Mouse (Mus musculus) spleen, postnatal 14 days (tissue): ENCODE data around the gene Fam227a.
A peak's percentile ranks its signal among the peaks of the same experiment; 100 is the strongest.
"Not testable (repeated sequence)": the region's sequence is repeated elsewhere in the genome, so short reads cannot be mapped to it uniquely, and the experiment has no call there.

ENCODE experiments used
- DNase-seq, 2 experiments: peaks; one replicate each; pipeline ENCODE4 v3.0.0; 2021 to 2022; ENCODE audit warnings: low spot score in 2 of 2

The Fam227a gene

DNA sequence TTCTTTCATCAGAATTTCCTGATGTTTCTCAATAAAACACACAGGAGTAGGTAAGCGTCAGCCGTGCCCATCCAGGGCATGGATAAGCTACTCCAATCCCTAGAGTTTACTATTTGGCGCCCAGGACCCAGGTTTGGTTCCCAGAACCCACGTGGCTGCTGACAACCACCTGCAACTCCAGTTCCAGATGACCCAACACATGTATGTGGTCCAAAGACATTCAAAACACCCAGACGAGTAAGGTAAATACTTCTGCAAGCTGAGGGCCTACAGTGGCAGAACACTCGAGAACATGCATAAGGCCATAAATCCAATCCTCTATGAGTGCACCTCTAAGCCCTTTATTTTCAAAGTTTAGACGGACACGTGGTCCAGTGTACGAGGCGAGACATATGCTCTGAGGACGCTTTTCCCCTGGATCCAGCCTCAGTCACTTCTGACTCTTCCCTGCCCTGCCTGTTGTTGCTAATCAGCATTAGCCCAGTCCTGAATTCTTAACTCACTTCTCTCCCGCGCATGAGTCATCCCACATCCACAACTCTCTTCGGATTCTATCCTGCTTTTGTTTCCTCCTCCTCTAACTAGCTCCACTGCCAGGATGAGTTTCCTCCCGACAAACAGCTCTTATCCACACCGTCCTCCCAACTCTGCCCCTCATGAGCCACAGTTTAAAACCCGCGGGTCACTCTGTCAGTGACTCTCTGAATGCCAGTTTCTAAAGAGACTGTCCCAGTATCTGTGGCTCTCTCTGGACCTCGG lies 25.1 kb upstream of the Fam227a start:
- no peak for DNase-seq

- no peak for DNase-seq
Observed at GRCm38 (mm10) chr15:79683146-79683545, 24.4 kb upstream of the Fam227a start.

DNA sequence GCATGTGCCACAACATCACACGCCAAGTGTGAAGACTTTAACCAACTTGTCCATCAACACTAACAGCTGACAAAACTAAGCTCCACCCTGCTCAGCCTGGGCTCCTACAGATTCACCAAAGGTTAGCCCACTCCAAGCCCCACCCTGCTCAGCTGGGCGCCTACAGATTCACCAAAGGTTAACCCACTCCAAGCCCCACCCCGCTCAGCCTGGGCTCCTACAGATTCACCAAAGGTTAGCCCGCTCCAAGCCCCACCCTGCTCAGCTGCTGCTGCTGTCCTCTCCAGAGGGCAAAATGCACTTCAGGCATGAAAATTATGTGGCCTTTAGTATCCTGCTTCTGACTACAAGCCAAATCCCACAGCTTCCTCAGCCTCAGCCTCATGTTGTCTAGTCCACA lies 23.2 kb upstream of the Fam227a start:
- no peak for DNase-seq

GRCm38 (mm10) chr15:79677936-79678335 lies 19.2 kb upstream of the Fam227a start:
- no peak for DNase-seq

- not testable (repeated sequence) for DNase-seq
Observed at GRCm38 (mm10) chr15:79671828-79672348, 13.1 kb upstream of the Fam227a start.

DNA sequence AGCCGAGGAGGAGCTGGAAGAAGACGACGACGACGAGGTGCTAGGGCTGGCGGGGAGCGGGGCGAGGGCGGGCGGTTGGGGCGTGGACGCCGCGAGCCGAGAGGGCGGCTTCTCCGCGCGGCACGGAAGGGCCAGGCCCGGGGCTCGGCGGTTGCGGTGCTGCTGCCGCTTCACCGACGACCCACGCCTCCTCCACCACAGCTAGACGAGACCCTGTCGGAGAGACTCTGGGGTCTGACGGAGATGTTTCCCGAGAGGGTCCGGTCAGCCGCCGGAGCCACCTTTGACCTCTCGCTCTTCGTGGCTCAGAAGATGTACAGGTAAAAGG lies 12.2 kb upstream of the Fam227a start:
- no peak for DNase-seq

GRCm38 (mm10) chr15:79670249-79670971 lies 11.7 kb upstream of the Fam227a start, which contains the start of gene Tomm22:
Gene Tomm22 (plus strand): TSS chr15:79670861.
- DNase-seq, result peak; percentile 78 to 84

- DNase-seq, result no peak
Observed at GRCm38 (mm10) chr15:79669195-79669594, 10.4 kb upstream of the Fam227a start.

- no peak for DNase-seq
Observed at GRCm38 (mm10) chr15:79664666-79665065, 5.9 kb upstream of the Fam227a start.

- DNase-seq, result peak in 1 of 2 experiments; percentile 47
Observed at GRCm38 (mm10) chr15:79661852-79662251, 3.1 kb upstream of the Fam227a start.

DNA sequence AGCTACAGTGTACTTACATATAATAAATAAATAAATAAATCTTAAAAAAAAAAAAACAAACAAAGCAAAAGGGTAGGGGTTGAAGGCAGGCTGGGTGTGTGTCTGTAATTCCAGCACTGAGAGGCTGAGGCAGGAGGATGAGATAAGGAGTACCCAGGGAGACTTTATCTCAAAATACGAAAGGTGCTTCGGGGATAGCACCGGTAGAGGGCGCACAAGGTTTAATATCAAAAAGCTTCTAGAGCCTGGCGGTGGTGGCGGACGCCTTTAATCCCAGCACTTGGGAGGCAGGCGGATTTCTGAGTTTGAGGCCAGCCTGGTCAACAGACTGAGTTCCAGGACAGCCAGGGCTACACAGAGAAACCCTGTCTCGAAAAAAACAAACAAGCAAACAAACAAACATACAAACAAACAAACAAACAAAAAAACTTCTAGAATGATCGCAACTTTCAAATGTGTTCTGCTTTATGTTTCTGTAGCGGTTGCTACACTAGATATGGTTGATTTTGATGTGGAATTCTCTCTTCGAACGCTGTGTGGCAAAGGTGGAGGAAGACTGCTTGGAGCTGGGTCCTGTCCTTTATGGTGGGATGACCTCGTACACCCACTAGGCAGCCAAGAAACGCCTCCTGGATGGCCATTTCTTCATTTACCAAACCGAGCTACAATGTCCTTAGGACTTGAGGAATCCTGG lies 772 bp downstream of the Fam227a start:
- peak; percentile 79 to 84 for DNase-seq

DNA sequence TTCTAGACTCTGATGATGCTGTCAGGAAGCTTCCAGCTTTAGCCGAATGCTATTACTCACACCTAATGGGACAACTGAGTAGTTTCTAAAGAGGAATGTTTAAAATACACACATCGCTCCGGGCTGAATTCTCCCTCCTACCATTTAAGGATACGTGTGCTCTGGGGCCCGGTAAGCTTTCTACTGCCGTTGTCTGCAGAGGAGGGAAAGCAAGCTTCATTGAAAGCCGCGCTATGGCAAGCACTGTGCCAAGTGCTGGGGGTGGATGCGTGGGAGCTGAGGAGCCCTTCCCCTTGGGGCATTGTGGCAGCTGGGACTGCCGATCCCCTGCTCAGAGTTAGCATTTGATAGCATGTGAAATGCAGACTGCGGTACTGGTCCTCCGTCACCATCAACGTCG lies 2.3 kb downstream of the Fam227a start:
- DNase-seq, result no peak

DNA sequence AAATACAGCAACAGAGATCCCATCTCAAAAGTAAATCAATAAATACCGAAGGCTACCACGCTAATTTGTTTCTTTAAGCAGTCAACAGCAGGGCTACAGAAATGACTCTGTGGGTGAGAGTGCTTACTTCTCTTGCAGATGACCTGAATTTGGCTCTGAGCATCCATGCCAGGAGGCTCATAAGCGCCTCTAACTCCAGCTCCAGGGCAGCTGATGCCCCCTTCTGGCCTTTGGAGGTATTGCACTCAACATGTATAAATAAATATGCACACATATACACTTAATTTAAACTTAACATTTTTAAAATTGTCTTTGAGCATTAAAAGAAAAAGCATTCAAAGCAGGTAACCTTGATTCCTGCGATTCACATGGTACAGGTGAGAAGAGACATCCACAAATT lies 7.3 kb downstream of the Fam227a start:
- peak in 1 of 2 experiments; percentile 10 for DNase-seq

DNA sequence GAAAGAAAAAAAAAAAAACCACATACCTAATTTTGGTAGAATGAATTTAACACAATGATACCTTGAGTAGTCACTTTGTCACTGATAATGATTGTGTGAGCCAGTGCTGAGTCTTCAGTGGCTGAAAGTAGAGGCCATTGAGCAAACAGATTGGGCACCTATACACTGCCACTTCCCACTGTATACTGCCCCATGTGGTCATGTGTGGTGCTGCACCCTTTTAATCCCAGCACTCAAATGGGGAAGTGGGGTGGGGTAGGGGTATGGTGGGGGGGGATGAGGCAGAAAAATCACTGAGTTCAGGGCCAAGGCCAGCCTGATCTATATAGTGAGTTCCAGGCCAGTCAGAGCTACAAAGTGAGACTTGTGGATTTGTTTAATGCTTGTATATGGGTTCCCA lies 8.2 kb downstream of the Fam227a start:
- peak in 1 of 2 experiments; percentile 64 for DNase-seq

GRCm38 (mm10) chr15:79648130-79648529 lies 10.6 kb downstream of the Fam227a start:
- DNase-seq, result no peak

- DNase-seq, result no peak
Observed at GRCm38 (mm10) chr15:79645483-79645882, 13.3 kb downstream of the Fam227a start.

DNA sequence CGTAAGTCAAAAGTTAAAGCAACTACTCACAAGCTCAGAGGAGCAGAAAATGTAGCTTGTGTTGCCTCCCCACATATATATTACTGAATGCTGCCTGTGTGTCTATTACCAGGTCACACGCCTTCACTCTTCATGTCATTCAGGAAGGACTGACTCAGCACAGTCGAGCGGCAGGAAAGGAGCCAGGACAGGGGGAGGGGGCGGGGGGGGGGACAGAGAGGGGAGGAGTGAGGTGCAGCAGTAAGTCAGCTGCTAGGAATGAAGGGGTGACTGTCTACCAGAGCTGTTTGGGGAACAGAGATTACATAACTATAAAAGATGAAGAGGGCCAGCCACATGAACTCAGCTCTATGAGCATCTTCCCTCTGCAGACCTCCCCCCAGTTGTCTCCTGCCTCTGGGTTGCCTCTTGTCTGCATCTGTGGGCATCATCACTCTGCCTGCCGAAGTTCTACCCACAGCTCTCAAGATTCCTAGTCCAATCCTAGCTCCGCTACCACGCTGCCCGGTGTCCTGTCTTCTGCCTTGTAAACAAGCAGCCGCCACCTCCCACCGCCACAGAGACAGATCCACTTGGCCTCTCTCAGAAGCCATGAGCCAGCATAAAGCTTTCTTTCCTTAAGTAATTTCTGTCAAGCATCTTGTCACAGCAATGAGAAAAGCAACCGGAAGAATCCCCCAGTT lies 17.5 kb downstream of the Fam227a start:
- DNase-seq, result no peak

- no peak for DNase-seq
Observed at GRCm38 (mm10) chr15:79630471-79630870, 28.3 kb downstream of the Fam227a start.

DNA sequence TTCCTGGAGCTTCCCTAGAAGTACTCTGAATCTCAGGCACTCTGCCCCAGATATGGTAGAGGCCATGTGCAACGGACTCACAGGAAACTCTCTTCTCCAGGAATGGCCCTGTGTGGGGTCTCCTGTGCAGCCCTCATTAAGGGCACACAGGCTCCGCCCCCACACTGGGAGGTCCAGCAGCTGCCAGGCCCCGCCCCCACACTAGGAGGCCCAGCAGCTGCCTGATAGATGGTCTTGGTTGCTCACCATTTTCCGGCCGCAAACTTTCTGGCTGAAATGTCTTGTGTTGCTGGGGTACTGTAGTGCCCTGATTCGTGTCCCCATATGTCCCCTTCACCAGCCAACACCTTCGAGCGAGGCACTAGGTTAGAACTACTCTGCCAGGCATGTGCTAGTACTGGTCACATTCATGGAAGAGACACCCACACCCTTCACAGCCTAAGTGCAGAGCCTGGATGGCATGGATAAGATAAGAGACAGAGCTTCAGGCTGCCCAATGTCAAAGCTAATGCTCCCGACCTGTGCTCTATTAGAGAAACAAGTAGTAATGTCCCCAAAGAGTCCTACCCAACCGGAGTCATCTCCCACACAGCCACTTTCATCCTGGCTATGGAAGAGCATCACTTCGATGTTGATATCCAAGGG lies 38.9 kb downstream of the Fam227a start:
- DNase-seq, result no peak

- DNase-seq, result no peak
Observed at GRCm38 (mm10) chr15:79618456-79618855, 40.3 kb downstream of the Fam227a start.

DNA sequence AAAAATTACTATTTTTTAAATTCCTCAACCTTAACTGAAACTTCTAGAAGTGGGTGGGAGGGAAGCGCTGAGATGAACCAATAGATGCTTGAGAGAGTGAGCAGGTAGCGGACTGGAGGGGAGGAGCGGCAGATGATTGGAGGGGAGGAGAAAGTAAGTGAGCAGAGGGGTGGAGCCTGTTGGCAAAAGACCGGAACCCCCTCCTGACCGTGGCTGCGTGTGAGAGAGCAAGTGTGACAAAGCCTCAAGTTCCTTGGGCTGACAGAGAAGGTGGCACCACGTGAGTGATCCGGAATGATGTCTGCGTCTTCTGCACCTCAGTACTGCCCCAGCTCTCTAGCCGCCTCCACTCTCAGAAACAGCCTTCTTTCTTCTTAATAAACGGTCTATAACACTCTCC lies 41.6 kb downstream of the Fam227a start:
- no peak for DNase-seq
